Mouse (Mus musculus): ENCODE measurements around the gene Rbm5.

Rbm5 gene

GRCm38 (mm10) chr9:107701594-107701993 lies 69.2 kb downstream of the Rbm5 start:
- DNase-seq (ENCODE audit: low read depth, low spot score): no peak

GRCm38 (mm10) chr9:107700114-107700571 lies 70.7 kb downstream of the Rbm5 start:
- no peak for DNase-seq (ENCODE audit: low read depth, low spot score)

GRCm38 (mm10) chr9:107699376-107699980 lies 71.3 kb downstream of the Rbm5 start:
- no peak for DNase-seq (ENCODE audit: low read depth, low spot score)

- DNase-seq (ENCODE audit: low read depth, low spot score): no peak
Observed at GRCm38 (mm10) chr9:107698611-107699190, 72.1 kb downstream of the Rbm5 start.

- DNase-seq (ENCODE audit: low read depth, low spot score): no peak
Observed at GRCm38 (mm10) chr9:107697811-107698521, 72.8 kb downstream of the Rbm5 start.

- DNase-seq (ENCODE audit: low read depth, low spot score): no peak
Observed at GRCm38 (mm10) chr9:107696845-107697610, 73.8 kb downstream of the Rbm5 start.

- DNase-seq (ENCODE audit: low read depth, low spot score): no peak
Observed at GRCm38 (mm10) chr9:107696106-107696479, 74.7 kb downstream of the Rbm5 start.

GRCm38 (mm10) chr9:107695441-107696105 lies 75.2 kb downstream of the Rbm5 start:
- DNase-seq (ENCODE audit: low read depth, low spot score): no peak

GRCm38 (mm10) chr9:107694627-107695026 lies 76.2 kb downstream of the Rbm5 start:
- DNase-seq (ENCODE audit: low read depth, low spot score): no peak

- DNase-seq (ENCODE audit: low read depth, low spot score): no peak
Observed at GRCm38 (mm10) chr9:107693433-107693987, 77.3 kb downstream of the Rbm5 start.

- no peak for DNase-seq (ENCODE audit: low read depth, low spot score)
Observed at GRCm38 (mm10) chr9:107692785-107693184, 78.0 kb downstream of the Rbm5 start.

- DNase-seq (ENCODE audit: low read depth, low spot score): no peak
Observed at GRCm38 (mm10) chr9:107690391-107690790, 80.4 kb downstream of the Rbm5 start.

Data from retina, adult 2 months (tissue).